Mouse (Mus musculus) left cerebral cortex, adult 11 months (tissue): ENCODE data around the gene Klhl34.

ENCODE experiments used
- DNase-seq: peaks from one replicate; pipeline ENCODE4 v3.0.0; 2022; ENCODE audit warnings: low spot score

Klhl34 gene

GRCm38 (mm10) chrX:157818207-157818920 lies at the start of gene Klhl34:
Klhl34 (plus strand) TSS chrX:157818435.
- DNase-seq: no peak

GRCm38 (mm10) chrX:157801669-157802068 lies 16.6 kb upstream of the Klhl34 start:
- no peak for DNase-seq

DNA sequence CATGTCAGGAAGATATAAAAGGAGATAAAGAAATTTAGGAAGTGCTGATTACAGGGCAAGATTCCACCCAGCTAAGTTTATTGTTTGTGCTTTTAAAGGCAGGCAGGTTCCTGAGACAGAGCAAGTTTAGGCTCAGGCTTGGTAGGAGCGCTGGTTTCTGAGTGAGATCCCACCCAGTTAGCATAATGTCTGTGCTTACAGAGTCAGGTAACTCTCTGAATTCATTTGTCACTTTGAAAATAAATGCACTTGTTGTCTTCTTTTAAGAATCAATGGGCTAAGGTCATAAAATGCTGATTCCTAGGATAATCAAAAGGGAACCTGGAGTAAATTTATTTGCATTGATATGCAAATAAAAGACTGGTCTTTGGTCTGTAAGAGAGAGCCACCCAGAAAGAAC lies 8.5 kb upstream of the Klhl34 start:
- DNase-seq: no peak

DNA sequence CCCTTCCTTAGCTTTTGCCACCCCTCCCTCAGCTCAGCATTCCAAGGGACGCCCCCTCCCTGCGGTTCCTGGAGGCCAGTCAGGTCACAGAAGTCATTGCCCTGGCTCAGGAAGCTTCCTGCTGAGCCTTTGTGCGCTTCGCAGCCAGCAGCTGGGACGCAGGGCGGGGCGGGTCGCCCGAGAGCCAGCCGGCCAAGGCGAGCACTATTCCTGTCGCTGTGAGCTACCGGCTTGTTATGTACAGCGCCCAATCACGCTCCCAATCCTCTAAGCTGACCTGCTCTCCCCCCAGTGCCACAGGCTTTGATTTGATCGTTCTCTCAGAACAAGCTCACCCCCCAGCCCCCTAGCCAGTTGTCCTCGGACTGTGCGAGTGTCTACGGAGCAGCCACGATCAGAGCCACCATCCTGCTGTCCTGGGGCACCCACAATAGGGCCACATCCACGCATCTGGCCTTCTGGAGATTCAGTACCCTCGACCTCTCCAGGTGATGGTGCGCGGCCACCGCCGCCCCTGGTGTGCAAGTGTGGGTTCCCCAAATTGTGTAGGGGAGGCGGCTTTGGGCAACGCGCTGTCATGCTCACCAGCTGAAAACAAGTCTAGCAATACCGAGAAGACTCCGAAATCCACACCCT lies 546 bp upstream of the Klhl34 start:
- no peak for DNase-seq

DNA sequence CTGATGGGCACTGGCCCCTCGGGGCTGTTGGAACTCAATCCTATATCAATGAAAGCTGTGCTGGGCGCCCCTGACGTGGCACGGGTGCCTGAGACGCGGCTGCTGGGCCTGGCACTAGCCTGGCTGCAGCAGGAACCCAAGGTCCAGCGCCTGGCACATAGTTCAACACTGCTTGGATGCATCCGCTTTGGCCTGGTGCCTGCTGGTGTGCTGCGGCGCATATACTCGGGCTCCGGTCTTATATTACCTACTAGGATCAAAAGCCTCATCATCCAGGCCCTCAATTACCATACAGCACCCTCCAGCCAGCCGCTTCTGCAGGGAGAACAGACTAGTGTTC lies 656 bp downstream of the Klhl34 start:
- DNase-seq: no peak

DNA sequence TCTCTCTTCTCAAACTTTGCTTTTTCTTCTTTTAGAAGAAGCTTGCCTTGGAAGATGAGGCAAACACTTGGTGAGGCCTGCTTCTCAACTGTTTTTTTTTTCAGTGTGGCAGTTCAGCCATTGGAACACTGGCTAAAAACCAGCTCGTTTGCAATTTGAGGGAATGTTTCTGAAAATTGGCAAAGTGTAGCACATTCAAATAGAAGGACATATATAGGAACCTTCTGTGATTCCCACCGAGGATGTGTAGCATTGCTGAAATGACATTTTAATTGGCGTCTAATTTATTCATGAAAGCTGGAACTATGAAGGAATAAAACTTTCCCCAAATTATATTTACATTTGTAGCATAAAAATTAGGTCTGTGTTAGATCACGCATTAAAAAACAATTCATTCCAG lies 11.7 kb downstream of the Klhl34 start:
- DNase-seq: no peak
